Mouse (Mus musculus): ENCODE data around the gene Gm21409. TPM values are rescaled to one million over a fixed set of nuclear protein-coding genes. Genes with fewer than 3 reads are reported as not detected.

The Gm21409 gene
- total RNA-seq (2023): not detected

GRCm38 (mm10) chrY:84746385-84746784 is at the start of gene Gm21409:
Gene Gm21409, plus strand, starts transcription at chrY:84746685.

Other genes starting within 250 kb of the Gm21409 start
- gene Gm21394, start 181.8 kb upstream of the Gm21409 start, total RNA-seq (2023): not detected

All from CD4-positive naive resting alpha-beta T cell, adult 57 days (primary cell).